Mouse (Mus musculus): ENCODE measurements around the gene Olfr446. TPM values are rescaled to one million over a fixed set of nuclear protein-coding genes. Genes with fewer than 3 reads are reported as not detected.

Olfr446 gene
- total RNA-seq (2022), result not detected

DNA sequence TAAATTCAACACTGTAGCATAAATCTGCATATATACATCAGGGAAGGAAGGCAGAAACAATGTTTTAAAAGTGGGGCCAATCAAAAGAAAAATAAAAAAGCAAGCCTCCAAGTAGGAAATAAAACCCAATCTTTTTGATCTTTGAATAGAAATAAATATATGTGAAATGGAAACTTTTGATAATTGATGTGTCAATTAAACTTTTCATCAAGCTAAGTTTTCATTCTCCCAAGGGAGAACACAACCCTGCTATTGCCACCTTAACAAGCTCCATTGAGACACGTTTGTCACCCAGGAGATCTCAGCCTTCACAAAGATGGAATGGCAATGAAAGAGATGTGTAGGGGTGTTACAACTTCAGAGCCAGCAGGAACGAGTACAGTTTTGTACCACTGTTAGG is at the start of gene Olfr446:
TSS of gene Olfr446 (plus strand) at position 301 of the 400 bp plus-strand sequence.
- no peak for DNase-seq (ENCODE audit: low spot score)

DNA sequence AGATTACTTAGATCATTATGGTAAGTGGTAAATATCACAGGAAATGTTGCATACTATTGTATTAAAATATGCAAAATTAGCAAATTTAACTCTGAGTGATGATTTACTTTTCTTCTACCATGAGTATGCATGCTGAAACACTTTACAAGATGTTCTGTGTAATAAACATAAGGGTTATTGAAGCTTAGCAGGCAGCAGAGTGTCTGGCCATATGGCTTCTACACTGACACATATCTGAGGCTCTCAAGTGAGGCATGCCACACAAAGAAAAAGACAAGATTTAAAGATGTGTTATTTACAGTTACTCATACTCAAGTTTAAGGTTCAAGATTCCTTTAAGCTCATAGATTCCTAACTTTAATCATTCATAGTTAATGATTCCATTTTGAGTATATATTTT is 44.9 kb upstream of the Olfr446 start:
- no peak for DNase-seq (ENCODE audit: low spot score)

- DNase-seq (ENCODE audit: low spot score), result no peak
Measured at GRCm38 (mm10) chr6:42890141-42890540, 31.0 kb upstream of the Olfr446 start, which contains the start of gene Olfr448. Olfr448 (plus strand) TSS chr6:42890441.

- DNase-seq (ENCODE audit: low spot score), result no peak
Measured at GRCm38 (mm10) chr6:42900345-42900744, 20.8 kb upstream of the Olfr446 start.

- DNase-seq (ENCODE audit: low spot score), result no peak
Measured at GRCm38 (mm10) chr6:42908578-42908977, 12.6 kb upstream of the Olfr446 start, which contains the start of gene Olfr447. Olfr447 (plus strand) TSS chr6:42908878.

DNA sequence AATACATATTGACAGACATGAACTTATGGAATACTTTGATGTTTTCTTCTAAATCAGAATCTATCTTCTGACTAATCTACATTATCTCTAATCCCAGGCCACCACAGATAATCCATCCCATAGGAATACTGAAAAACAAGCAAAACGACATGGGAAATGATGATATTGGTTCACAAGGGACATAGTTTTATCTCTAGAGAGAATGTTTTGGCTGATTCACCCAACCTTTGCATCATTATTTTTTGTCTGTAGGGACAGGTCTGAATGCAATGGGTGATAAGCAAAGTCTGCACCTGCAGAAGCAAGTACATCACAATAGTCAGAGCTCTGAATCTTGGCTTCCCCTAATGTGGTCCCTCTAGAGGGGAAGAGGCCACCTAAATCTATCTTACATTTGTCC is 27.6 kb downstream of the Olfr446 start, which contains the start of gene Olfr444:
TSS of gene Olfr444 (plus strand) at position 301 of the 400 bp plus-strand sequence.
- DNase-seq (ENCODE audit: low spot score), result no peak

GRCm38 (mm10) chr6:42980377-42980776 is 59.2 kb downstream of the Olfr446 start:
- DNase-seq (ENCODE audit: low spot score), result no peak

Other genes starting within 250 kb of the Olfr446 start
- 10 to 100 TPM in 1 of 4 experiments, 1 to 10 TPM in 3; 8.0 to 10.5 (median 9.3) TPM for gene Tcaf1, start 211.3 kb upstream of the Olfr446 start, total RNA-seq (2022)
- gene Olfr453, start 182.0 kb upstream of the Olfr446 start, total RNA-seq (2022), result not detected
- not detected for gene Olfr38, start 165.0 kb upstream of the Olfr446 start, total RNA-seq (2022)
- gene Olfr452, start 136.3 kb upstream of the Olfr446 start, total RNA-seq (2022), result not detected
- gene Olfr450, start 109.4 kb upstream of the Olfr446 start, total RNA-seq (2022), result not detected
- not detected for gene Olfr449, start 87.0 kb upstream of the Olfr446 start, total RNA-seq (2022)
- gene Olfr448, start 30.9 kb upstream of the Olfr446 start, total RNA-seq (2022), result not detected
- gene Olfr447, start 12.5 kb upstream of the Olfr446 start, total RNA-seq (2022), result not detected
- not detected for gene Olfr444, start 27.7 kb downstream of the Olfr446 start, total RNA-seq (2022)
- not detected for gene Olfr441, start 185.0 kb downstream of the Olfr446 start, total RNA-seq (2022)
- not detected for gene Olfr237-ps1, start 225.2 kb downstream of the Olfr446 start, total RNA-seq (2022)
- gene Olfr437, start 241.9 kb downstream of the Olfr446 start, total RNA-seq (2022), result not detected

Data from heart, adult 8-10 months (tissue).